Mouse (Mus musculus) monocyte, adult 2 months (primary cell): ENCODE results near the gene Rnf126.

Experiments used
- DNase-seq, 2 experiments: peaks; one replicate each; pipeline ENCODE4 v3.0.0; 2022; ENCODE audit warnings: low spot score in 2 of 2, low read depth in 1 of 2

The Rnf126 gene

DNA sequence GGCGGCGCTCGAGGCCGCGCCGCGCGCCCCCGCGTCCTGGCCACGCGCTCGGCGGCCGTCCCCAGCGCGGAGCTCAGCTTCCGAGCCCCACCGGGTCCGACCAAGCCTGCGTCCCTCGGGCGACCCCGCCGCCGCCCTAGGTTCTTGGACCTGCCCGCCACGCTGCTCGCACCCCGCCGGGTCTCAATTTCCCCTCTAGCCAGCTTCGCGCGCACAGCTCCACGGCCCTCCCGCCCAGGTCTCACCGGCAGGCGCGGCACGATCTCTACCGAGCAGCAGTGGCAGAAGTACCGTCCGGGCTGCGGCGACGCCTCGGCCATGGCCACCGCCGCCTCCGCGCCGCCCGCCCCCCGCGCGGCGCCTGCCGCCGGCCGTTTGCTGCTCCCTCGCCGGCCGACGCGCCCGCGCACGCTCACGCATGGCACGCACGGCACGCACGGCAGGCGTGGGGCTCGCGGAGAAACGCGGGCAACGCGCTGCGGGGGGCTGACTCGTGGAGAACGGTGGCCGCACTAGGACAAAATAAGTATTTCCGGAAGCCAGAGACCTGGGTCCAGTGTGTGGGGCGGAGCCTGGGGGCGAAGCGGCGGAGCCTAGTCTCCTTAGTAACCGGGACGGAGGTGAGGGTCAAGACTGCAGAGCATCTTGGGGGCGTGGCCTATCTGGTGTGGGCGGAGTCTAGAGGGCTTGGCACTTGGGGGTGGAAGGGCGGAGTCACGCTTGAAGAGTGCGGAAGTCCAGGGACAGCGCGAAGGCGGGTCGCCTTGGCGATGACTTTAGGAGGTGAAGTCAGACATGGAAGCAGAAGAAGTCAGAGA is at the start of gene Rnf126:
Gene Rnf126 (minus strand): TSS at position 445 of the 818 bp plus-strand sequence.
- peak; percentile 99 to 100 for DNase-seq

DNA sequence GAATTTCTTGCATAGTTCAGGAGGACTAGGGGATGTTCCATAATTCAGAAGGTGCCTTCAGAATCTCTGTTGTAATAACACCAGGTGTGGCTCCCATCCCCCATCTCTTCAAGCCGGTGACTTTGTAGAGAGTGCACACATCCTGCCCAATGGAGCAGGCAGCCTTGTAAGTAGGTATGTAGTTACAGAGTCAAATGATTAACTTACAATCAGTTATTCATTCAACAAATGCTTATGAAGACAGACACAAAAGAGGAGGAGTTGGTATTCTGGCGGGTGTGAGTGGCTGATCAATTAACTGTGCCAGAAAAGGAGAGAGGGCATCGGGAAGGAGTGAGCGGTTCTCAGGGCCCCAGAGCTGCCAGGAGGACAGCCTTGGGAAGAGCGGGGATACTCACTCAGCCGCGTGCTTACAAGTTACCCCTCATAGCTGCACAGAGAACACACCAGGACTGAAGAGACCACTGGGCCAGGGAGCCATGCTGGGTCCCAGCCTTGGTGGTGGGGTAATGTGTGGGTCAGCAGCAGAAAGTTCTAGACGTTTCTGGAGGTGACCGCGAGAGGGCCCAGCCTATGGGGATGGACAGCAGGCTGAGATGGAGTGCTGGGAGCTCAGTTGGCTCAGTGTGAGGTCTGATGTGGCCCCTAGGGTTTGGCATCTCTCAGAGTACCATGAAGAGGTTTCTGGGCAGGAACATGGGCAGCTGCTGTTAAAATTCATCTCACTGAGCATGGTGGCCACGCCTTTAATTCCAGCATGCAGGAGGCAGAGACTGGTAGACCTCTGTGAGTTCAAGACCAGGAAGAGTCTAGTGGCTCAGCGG is 49.1 kb upstream of the Rnf126 start:
- DNase-seq, result no peak

GRCm38 (mm10) chr10:79814271-79814842 is 47.6 kb upstream of the Rnf126 start:
- DNase-seq, result no peak

GRCm38 (mm10) chr10:79811736-79812637 is 45.2 kb upstream of the Rnf126 start:
- DNase-seq, result peak; percentile 42 to 69

DNA sequence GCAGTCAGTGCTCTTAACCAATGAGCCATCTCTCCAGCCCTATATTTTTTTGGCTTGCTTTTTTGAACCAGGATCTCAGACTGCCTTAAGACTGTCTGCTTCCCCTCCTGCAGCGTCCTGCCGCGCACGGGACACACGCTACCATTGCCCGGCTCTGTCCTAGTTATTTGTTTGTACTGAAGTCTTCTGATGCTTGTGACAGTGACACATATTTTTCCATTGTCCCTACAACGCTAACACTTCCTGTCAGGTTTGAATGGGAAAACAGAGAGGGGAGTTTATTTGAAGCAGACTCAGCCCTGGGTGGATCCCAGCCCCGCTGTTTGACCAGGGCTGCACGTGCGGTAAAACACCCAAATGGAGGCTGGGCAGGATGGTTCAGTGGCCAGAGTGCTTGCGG is 42.0 kb upstream of the Rnf126 start:
- no peak for DNase-seq

GRCm38 (mm10) chr10:79807826-79808225 is 41.1 kb upstream of the Rnf126 start:
- DNase-seq, result no peak

DNA sequence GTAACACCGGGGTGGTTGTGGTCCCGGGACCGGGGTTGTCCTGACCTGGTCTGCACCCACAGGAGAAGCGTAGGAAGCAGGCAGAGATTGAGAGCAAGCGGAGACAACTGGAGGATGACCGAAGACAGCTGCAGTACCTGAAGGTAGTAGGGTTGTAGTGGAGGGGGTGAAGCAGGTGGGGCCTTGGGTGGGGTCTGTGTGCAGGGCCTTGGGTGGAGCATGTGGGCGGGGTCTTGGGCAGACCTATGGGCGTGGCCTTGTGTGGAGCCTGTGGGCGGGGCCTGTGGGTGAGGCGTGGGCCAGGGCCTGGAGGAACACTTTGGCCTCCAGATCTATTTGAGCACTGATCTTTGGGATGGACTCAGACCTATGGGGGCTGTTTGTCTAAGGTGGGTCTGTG is 40.2 kb upstream of the Rnf126 start:
- DNase-seq, result no peak

DNA sequence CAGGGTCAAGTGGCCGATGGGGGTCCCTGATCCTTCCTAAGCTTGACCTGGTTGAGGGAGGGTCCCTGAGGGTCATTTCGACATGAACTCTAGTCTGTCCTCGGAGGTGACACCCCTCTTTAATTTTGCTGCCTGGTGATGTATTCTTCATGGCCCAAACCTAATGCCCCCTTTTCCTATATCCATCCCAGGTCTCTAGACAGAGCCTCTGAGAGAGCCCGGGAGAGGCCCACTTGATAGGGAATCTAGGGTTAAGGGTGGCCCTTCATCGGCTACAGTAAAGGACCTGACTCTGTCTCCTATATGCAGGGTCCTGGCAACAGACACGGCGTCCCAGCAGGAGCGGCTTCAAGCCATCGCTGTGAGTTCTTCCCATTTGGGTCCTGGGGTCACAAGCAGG is 39.6 kb upstream of the Rnf126 start:
- no peak for DNase-seq

GRCm38 (mm10) chr10:79805636-79806035 is 38.9 kb upstream of the Rnf126 start:
- DNase-seq, result no peak

- no peak for DNase-seq
Observed at GRCm38 (mm10) chr10:79803716-79804323, 37.1 kb upstream of the Rnf126 start.

GRCm38 (mm10) chr10:79802331-79802971 is 35.7 kb upstream of the Rnf126 start:
- DNase-seq, result peak; percentile 29 to 36

DNA sequence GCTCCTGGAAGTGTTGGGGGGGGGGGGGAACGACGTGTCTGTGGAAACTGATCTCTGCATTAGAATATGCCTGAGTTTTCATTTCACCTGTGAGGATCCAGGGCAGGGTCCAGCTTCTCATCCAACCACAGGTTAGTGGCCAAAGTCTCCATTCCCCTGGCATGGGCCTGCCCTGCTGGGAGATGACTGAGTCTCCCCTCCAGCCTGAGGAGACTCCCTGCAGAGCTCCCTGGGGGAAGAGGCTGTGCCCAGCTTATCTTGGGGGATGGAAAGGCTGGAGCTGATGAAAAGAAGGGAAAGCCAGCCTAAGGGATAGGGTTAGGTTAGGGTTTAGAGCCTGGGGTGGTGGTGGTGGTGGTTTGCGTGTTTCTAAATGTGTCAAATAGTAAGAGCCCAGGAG is 35.1 kb upstream of the Rnf126 start:
- DNase-seq, result no peak

DNA sequence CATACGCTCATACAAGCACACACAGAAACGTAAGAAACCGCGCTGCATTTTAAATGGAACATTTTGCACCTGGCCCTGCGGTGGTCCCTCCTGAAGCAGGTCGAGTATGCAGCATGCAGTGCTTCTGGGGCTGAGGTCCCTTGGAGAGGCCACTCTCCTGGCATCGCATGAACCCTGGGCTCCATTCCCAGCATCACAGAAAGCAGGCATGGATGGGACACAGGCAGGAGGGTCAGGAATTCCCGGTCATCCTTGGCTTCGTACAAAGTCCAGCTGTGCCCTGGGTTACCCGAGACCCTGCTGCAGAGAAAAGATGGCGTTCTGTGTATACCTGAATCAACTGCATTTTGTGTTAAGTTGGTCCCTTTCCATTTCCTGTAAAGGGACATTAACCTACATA is 33.8 kb upstream of the Rnf126 start:
- DNase-seq, result no peak

DNA sequence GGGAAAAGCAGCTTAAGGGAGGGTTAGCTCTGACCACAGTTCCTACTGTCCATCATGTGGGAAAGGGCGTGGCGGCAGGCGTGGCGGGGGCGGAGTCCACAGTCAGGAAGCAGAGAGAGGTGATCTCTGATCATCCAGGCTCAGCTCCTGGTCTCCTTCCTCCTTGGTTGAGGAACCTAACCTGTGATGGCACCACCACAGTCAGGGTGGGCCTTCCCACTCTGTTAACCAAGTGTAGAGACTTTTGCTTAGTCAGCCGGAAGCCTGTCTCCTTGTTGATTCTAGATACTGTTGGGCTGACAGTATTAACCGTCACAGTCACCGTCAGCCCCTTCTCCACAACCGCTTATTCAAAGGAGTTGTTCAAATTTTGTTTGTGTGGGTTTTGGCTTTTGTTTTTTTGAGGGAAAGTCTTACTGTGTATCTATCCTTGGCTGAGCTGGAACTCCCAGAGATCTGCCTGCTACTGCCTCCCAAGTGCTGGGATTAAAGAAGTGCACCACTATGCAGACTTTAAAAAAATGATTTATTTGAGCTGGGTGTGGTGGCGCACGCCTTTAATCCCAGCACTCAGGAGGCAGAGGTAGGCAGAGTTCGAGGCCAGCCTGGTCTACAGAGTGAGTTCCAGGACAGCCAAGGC is 31.7 kb upstream of the Rnf126 start:
- DNase-seq, result no peak

GRCm38 (mm10) chr10:79797326-79797725 is 30.6 kb upstream of the Rnf126 start:
- no peak for DNase-seq

- no peak for DNase-seq
Observed at GRCm38 (mm10) chr10:79795905-79796304, 29.2 kb upstream of the Rnf126 start.

- no peak for DNase-seq
Observed at GRCm38 (mm10) chr10:79794491-79794931, 27.8 kb upstream of the Rnf126 start.

DNA sequence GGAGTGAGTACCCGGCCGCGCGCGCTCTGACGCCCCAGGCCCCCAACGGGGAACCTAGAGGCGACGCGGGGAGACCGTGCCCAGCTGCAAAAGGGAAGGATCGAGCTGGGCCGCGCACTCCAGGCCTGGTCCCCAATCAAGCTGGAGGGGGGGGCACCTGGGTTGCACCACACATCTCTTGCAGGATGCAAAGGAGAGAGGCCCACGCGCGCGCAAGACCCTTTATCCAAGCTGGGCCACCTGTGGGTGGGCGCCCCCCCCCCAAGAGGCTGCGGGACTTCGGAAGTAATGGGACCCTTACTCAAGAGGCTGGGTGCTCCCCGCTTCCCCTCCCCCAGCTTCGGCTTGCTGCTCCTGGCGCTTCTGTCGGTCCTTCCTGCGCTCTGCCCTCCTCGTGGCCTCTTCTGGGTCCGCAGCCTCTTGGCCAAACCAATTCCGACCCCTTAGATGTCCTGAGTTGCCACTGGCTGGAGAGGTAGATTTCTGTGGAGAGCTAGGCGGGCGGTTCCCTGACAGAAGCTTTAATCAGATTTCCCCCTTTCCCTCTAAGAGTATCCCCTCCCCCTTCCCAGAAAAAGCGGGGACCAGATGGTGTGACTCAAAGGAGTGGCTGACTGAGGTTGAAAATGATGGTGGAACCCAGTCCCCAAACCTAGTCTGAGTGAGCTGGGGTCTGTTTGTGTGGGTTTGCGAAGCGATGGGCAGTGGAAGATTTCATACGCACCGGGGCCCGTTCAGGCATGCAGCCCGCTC is 27.2 kb upstream of the Rnf126 start:
- no peak for DNase-seq
